Mouse (Mus musculus) kidney, adult 10 weeks (tissue): Measurements from ENCODE around the gene Fam114a1. TPM values are rescaled to one million over a fixed set of nuclear protein-coding genes. Genes with fewer than 3 reads are reported as not detected.

Source experiments
- polyA plus RNA-seq: library from polyadenylated mRNA; stranded (reverse); fragments of 350-450 nt; fragmentation: Illumina TruSeq; extraction: RNeasy Lipid Tissue Mini Kit (QIAGEN cat#74804); gene quantifications from one replicate; pipeline ENCODE4 v1.2.3, GENCODE M21; 2014; ENCODE audit warnings: low read depth, low replicate concordance

Fam114a1 gene
- polyA plus RNA-seq = 8.5 TPM

GRCm38 (mm10) chr5:64969861-64970771 is at the start of gene Fam114a1:
Gene Fam114a1, plus strand, starts transcription at chr5:64970071.

GRCm38 (mm10) chr5:64959843-64960230 is 10.0 kb upstream of the Fam114a1 start, which contains the start of gene Tlr6:
Gene Tlr6, minus strand, starts transcription at chr5:64960097.

Other genes starting within 250 kb of the Fam114a1 start
- 61.6 TPM for gene Klf3, start 166.7 kb upstream of the Fam114a1 start, polyA plus RNA-seq
- 1.9 TPM for gene Tlr1, start 36.5 kb upstream of the Fam114a1 start, polyA plus RNA-seq
- gene Tlr6, start 10.0 kb upstream of the Fam114a1 start, polyA plus RNA-seq = 0.12 TPM
- not detected for gene Tmem156, start 122.1 kb downstream of the Fam114a1 start, polyA plus RNA-seq
- gene Klhl5, start 137.5 kb downstream of the Fam114a1 start, polyA plus RNA-seq = 50.9 TPM
- gene Wdr19, start 229.6 kb downstream of the Fam114a1 start, polyA plus RNA-seq = 10.9 TPM